Mouse (Mus musculus): Measurements from ENCODE around the gene Vmn2r51.
"Not testable (repeated sequence)": the region's sequence is repeated elsewhere in the genome, so short reads cannot be mapped to it uniquely, and the experiment has no call there.

Vmn2r51 gene

DNA sequence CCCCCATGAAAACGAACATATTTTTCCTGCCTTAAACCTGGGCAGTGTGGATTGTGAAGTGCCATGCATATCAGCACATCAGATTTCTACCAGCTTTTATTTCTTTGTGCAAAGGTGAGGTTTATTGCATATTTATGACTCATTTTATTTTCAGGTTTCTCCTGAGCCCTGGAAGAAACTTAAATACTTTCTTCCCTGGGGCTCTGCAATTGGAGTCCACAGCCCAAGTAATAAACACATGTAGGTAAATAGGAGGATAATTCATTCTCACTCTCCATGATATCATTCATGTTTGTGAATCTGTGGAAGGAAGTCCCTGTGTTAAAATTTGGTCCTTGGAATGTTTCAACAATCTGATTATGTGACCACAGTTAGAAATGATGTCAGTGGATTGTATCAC lies at the start of gene Vmn2r51:
Vmn2r51 (minus strand) TSS at position 101 of the 400 bp plus-strand sequence.
- not testable (repeated sequence) for DNase-seq (ENCODE audit: low spot score)

DNA sequence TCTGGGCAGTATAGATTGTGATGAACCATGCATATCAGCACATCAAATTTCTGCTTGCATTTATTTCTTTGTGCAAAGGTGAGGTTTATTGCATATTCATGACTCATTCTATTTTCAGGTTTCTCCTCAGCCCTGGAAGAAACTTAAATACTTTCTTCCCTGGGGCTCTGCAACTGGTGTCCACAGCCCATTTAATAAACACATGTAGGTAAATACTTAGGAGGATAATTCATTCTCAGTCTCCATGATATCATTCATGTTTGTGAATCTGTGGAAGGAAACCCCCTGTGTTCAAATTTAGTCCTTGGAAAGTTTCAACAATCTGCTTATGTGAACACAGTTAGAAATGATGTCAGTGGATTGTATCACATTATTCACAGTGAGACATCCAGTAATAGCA lies 52.3 kb downstream of the Vmn2r51 start, which contains the start of gene Vmn2r50:
Vmn2r50 (minus strand) TSS at position 101 of the 400 bp plus-strand sequence.
- not testable (repeated sequence) for DNase-seq (ENCODE audit: low spot score)
